8 mouse cellular contexts compared by ENCODE assay signal in the genomic region with DNA sequence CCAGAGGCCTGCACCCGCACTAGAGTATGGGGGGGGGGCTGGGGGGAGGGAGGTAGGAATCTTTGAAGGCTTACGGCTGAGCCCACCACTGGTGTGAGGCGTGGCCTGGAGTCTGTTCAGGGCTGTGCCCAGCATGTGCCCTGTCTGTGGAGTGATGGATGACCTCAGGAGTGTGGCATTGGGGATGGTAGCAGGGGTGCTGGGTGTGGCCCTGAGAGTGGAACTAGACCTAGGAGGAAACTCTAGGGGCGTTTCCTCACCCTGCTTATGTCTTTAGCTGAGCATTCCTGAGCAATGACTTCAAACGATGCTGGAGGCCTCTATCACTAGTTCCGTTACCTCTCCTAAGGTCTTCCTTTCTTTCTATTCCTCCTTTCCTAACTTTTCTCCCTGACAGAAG. TPM values are rescaled to one million over a fixed set of nuclear protein-coding genes. Genes with fewer than 3 reads are reported as not detected.
DNase-seq lines count a peak whose midpoint lies in the region; ATAC-seq and TF ChIP-seq lines count a peak whose summit lies in the region.

No protein-coding gene starts in this region.

- no peak for TF ChIP-seq CTCF in layer of hippocampus, adult 2 months (conservative IDR thresholded peaks at IDR 0.05)

- intact Hi-C loops in left cerebral cortex, postnatal 14 days (cut with DNase I) = no loop called here
- intact Hi-C loops in left cerebral cortex, postnatal 25 days (cut with DNase I) = loop anchor here (5.0 kb wide), 1 partner anchor 51 kb away; no protein-coding TSS in a partner anchor

- H3K4me3 ChIP-seq in layer of hippocampus, adult 2 months = peak overlapping the region; percentile 79; the same call in 1 of the 2 replicates
- H3K4me3 ChIP-seq in forebrain, embryonic 13.5 days = peak overlapping the region; percentile 54

- H3K9ac ChIP-seq in forebrain, embryonic 13.5 days = no peak overlapping the region

- 0 out of 2 replicates have a peak overlapping the region, but pooled peaks have one; percentile 25 for H3K27ac ChIP-seq in layer of hippocampus, adult 2 months
- H3K27ac ChIP-seq in forebrain, embryonic 13.5 days = no peak overlapping the region

- 51% methylated on average over 6 of the region's 6 CpGs for WGBS in forebrain, embryonic 13.5 days

- peak overlapping the region; percentile 62 for H3K4me2 ChIP-seq in forebrain, embryonic 13.5 days

- H3K36me3 ChIP-seq in forebrain, embryonic 13.5 days (ENCODE audit: poor library complexity, severe bottlenecking) = peaks cover 26% of the 10 kb centered on the region

- no peaks in the 10 kb centered on the region for H3K27me3 ChIP-seq in forebrain, embryonic 13.5 days

- H3K4me1 ChIP-seq in forebrain, embryonic 13.5 days = peaks cover 43% of the 10 kb centered on the region

- peak in 1 of 2 experiments; percentile 5 for DNase-seq in layer of hippocampus, adult 2 months (ENCODE audit: low spot score in 2 of 2)
- no peak for DNase-seq in layer of hippocampus, adult 9-11 months
- peak; percentile 55 for DNase-seq in induced T-regulatory cell, adult 2 months (ENCODE audit: low read depth)
- peak; percentile 59 for DNase-seq in lung, postnatal 14 days
- DNase-seq in thymus, postnatal 36 days = no peak
- no peak for DNase-seq in left cerebral cortex, postnatal 14 days (ENCODE audit: low spot score in 2 of 2)
- DNase-seq in left cerebral cortex, postnatal 25 days (ENCODE audit: low spot score in 2 of 2) = no peak

- ATAC-seq in forebrain, embryonic 13.5 days = no peak

- no peaks in the 10 kb centered on the region for H3K9me3 ChIP-seq in forebrain, embryonic 13.5 days (replicated peaks)

RNA-seq across cellular contexts. Expression of a gene that starts 2.2 kb away (rescaled TPM):
- total RNA-seq in layer of hippocampus, adult 2 months (2021) = 100 to 1,000 TPM; 518 to 547 TPM
- 0.62 and 0.77 TPM in 2 replicates for polyA plus RNA-seq in forebrain, embryonic 13.5 days (2015; fragmentation: Nextera tagmentation; extraction: Ambion mirVana)
- 100 to 1,000 TPM; 352 to 363 TPM for total RNA-seq in left cerebral cortex, postnatal 14 days (2021)
- 100 to 1,000 TPM; 265 to 294 TPM for total RNA-seq in left cerebral cortex, postnatal 25 days (2021)

RNA-seq across cellular contexts. Expression of a gene that starts 2.3 kb away (rescaled TPM):
- total RNA-seq in layer of hippocampus, adult 2 months (2021) = 10 to 100 TPM; 52.5 to 60.1 TPM
- 14.6 and 16.3 TPM in 2 replicates for polyA plus RNA-seq in forebrain, embryonic 13.5 days (2015; fragmentation: Nextera tagmentation; extraction: Ambion mirVana)
- 100 to 1,000 TPM in 1 of 2 experiments, 10 to 100 TPM in 1; 97.5 to 101 TPM for total RNA-seq in left cerebral cortex, postnatal 14 days (2021)
- total RNA-seq in left cerebral cortex, postnatal 25 days (2021) = 10 to 100 TPM; 68.0 to 83.2 TPM

RNA-seq across cellular contexts. Expression of a gene that starts 41.6 kb away (rescaled TPM):
- 100 to 1,000 TPM; 128 to 138 TPM for total RNA-seq in layer of hippocampus, adult 2 months (2021)
- 4.6 TPM in 2 replicates for polyA plus RNA-seq in forebrain, embryonic 13.5 days (2015; fragmentation: Nextera tagmentation; extraction: Ambion mirVana)
- total RNA-seq in left cerebral cortex, postnatal 14 days (2021) = 100 to 1,000 TPM; 149 to 171 TPM
- total RNA-seq in left cerebral cortex, postnatal 25 days (2021) = 100 to 1,000 TPM; 169 to 180 TPM

RNA-seq across cellular contexts. Expression of a gene that starts 41.7 kb away (rescaled TPM):
- not detected for total RNA-seq in layer of hippocampus, adult 2 months (2021)
- not detected in 2 replicates for polyA plus RNA-seq in forebrain, embryonic 13.5 days (2015; fragmentation: Nextera tagmentation; extraction: Ambion mirVana)
- under 1 TPM; 0.08 to 0.13 TPM for total RNA-seq in left cerebral cortex, postnatal 14 days (2021)
- total RNA-seq in left cerebral cortex, postnatal 25 days (2021) = under 1 TPM in 1 of 2 experiments, not detected in 1; 0.07 TPM

Comparison
In these comparisons a context has a peak if more than half of its experiments do, and no peak if none do; other contexts are left out.
1. DNase-seq: peak in induced T-regulatory cell, adult 2 months (single experiment) and lung, postnatal 14 days (single experiment); none in layer of hippocampus, adult 9-11 months (single experiment), thymus, postnatal 36 days (0 of 2), left cerebral cortex, postnatal 14 days (0 of 2) and left cerebral cortex, postnatal 25 days (0 of 2).